Mouse (Mus musculus) layer of hippocampus, adult 8-10 months (tissue): ENCODE results near the gene Hsd17b13. TPM values are rescaled to one million over a fixed set of nuclear protein-coding genes. Genes with fewer than 3 reads are reported as not detected.
A peak's percentile ranks its signal among the peaks of the same experiment; 100 is the strongest.
"Not testable (repeated sequence)": the region's sequence is repeated elsewhere in the genome, so short reads cannot be mapped to it uniquely, and the experiment has no call there.

ENCODE experiments used
- DNase-seq, 2 experiments: peaks; one replicate each; pipeline ENCODE4 v3.0.0; 2022; ENCODE audit warnings: low spot score in 2 of 2
- total RNA-seq, 4 experiments: library from RNA; stranded (reverse); gene quantifications; 2 replicates each; pipeline ENCODE4 v1.2.4; 2022

The Hsd17b13 gene
- total RNA-seq, 4 experiments from 2014 or later: not detected

GRCm38 (mm10) chr5:103980705-103981560, 3.7 kb upstream of the Hsd17b13 start:
- DNase-seq: no peak

GRCm38 (mm10) chr5:103977907-103978570, 829 bp upstream of the Hsd17b13 start:
- no peak for DNase-seq

DNA sequence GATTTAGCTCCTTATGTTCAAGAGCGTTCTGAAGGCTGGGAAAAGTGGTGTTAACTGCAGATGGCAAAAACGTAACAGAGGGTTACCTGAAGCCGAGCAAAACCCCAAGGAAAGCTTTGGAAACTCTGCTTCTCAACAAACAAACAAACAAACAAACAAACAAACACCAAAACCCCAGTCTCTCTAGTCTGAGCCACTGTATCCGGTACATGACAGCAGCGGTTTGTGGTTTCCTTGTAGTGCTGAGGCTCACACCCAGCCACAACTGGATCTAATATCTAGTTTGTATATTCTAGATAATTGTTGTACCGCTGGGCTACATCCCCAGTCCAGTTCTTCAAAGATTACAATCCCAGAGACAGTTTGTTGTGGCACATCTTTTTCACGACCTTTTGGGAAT, 1.5 kb downstream of the Hsd17b13 start:
- DNase-seq: no peak

DNA sequence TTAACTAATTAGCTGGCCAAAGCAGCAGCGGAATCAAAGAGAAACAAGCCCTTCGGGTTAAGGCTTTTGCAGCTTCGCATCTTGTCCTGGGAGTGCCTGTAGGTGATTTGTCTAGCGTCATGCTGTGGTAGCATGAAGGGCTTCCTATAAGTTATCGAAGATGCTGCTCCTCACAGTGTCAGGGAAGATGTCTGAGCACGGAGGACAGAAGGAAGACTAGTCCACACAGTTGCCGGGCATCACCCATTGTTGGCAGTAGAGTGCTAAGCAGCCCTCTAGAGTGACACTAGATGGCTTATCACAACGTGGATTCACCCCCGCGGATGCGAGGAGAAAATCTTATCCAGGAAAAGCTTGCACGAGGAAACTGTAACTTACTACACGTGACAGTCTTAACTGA, 4.4 kb downstream of the Hsd17b13 start:
- DNase-seq: no peak

- no peak for DNase-seq
Measured at GRCm38 (mm10) chr5:103972379-103972778, 4.8 kb downstream of the Hsd17b13 start.

GRCm38 (mm10) chr5:103971051-103971450, 6.2 kb downstream of the Hsd17b13 start:
- DNase-seq: no peak

DNA sequence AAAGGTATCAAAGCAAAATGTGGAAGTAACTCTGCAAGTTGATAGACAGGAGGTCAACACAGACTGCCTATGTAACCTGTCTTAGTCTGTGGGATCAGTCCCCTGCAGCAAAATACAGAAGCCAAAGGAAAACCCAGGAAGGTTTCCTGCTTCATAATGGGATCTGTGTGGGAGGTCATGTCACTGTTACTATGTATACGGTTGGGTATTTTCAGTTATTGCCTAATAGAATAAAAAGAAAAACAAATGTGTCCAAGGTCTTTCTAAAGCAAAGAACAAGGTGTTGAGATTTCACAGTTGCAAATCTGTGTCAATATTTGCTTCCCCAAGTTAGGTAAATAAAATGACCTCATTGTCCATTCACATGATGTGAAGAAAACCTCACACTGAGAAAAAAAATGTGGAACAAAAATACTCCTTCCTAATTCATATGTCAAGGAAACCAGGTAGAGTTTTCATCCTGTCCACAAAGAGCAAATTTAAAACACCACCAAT, 14.2 kb downstream of the Hsd17b13 start:
- no peak for DNase-seq

- peak; percentile 17 to 42 for DNase-seq
Measured at GRCm38 (mm10) chr5:103954638-103955037, 22.6 kb downstream of the Hsd17b13 start.

DNA sequence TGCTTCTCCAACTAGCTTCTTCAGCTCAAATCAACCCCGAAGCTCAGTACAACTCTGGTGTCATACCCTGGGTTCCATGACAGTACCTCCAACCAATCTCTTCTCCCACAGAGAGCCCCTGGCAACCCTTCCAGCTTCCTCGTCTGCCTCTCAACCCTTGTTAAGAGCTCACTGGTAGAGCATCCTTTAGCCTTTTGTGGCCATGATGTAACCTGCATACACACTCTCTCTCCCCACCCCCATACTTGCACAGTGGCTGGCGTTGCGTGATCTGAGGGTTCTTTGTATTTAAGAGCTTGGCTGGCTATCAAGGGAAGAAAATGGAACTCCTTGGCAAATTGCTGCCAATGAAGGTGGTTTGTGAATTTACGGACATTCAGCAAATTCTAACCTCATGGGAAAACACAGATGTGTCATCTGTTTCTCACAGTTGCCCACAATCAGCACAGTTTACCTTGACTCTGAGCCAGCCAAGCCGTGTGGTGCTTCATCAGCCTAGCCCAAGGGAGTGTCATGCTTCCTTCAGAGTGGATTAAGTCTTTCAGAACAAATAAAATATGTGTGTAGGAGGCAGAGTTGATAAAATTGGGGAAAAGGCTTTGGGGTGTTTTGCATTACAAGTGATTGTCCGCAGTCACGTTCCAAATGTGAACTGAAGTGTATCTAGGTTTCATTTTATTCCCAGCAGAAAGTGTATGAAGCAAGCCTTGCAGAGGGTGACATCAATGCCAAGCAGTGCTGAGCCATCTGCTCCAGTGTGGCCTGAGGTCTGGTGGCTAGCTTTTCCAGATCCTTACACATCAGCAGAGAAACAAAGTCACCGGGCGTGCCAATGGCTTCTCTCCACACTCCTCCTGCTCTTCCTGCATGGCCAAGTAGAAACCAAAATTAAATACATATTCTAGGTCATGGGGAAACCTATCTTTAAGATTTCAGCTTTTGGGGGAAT, 23.8 kb downstream of the Hsd17b13 start:
- peak; percentile 11 to 20 for DNase-seq

GRCm38 (mm10) chr5:103950138-103950537, 27.1 kb downstream of the Hsd17b13 start:
- DNase-seq: not testable (repeated sequence)

GRCm38 (mm10) chr5:103943183-103943582, 34.0 kb downstream of the Hsd17b13 start:
- DNase-seq: no peak

DNA sequence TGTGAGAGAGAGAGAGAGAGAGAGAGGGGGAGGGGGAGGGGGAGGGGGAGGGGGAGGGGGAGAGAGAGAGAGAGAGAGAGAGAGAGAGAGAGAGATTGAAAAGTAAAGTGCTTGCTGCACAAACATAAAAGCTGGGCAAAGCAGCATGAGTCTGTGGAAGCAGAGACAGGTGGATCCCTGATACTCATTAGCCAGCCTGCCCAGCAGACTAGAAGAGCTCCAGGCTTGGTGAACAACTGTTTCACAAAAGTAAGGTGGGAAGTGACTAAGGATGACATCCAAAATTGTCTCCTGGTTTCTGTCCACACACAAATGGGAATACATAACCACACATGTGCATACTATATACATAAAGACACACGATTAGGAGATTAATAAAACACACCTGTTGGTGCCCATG, 37.4 kb downstream of the Hsd17b13 start:
- DNase-seq: no peak

DNA sequence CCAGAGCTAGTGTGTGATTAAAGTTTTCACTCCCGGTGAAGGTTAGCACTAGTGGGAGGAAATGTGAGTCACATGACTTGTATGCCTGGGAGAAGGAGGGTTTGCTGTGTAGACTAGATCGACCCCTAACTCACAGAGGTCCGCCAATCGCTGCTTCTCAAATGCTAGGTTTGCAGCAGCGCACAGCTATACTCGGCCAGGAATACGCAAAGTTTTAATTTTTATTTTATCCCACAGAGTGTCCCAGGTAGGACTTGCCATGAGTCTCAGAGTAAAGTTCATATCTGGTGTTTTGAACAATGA, 37.9 kb downstream of the Hsd17b13 start:
- DNase-seq: no peak

DNA sequence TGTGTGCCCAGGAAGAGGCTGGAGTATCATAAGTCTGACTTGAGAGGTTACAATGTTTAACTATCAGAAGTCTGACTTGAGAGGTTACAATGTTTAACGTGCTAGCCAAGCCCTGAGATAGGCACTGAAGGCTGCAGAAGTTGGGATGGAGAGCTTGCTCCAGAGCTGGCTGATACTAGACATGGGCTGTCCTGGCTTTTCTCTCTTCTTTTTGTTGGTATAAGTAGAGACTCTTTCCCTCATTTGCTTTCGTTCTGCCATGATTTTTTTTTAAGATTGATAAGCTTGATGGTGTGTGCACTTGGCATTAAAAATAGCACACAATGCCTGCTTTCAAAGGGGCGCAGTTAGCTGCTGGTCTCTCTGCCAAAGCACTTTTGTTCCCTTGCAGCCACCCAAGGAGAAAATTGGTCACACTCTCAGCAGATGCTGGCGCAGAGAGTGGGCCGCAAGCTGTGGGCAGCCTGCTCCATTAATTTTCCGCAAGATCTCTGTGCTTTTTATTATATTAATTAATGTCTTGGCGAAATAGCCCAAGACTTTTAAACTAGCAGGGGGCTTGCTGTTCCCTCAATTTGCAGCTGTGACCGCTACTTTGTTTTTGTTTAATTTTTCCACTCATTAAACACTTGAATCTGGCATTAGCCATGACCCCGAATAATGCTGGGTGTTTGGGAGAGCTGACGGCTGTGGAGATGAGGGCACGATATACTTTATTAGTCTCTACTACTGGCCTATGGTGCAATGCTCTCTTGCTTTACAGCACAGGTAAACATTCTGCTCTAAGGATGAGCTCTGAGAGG, 38.5 kb downstream of the Hsd17b13 start:
- peak in 1 of 2 experiments; percentile 27 for DNase-seq

- DNase-seq: no peak
Measured at GRCm38 (mm10) chr5:103936906-103937589, 40.2 kb downstream of the Hsd17b13 start.

DNA sequence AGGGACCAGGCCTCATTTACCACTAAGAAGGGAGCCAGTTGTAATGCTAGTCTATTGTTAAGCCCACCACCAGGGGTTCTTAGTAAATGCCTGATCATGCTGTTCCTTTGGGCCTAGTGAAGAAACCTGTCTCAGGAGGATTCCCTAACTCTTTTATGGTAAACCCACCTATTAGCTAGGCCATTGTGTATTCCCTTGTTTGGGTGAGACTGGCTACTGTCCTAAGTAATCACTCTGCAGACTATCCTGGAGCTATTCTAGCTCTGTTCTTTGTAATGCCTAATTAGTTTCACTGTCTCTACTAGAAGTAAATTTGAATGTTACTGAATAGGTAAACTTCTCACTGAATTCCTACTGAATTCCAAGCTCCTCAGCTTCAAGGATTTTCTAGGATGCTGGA, 45.3 kb downstream of the Hsd17b13 start:
- DNase-seq: not testable (repeated sequence)

GRCm38 (mm10) chr5:103930511-103930910, 46.7 kb downstream of the Hsd17b13 start:
- no peak for DNase-seq

DNA sequence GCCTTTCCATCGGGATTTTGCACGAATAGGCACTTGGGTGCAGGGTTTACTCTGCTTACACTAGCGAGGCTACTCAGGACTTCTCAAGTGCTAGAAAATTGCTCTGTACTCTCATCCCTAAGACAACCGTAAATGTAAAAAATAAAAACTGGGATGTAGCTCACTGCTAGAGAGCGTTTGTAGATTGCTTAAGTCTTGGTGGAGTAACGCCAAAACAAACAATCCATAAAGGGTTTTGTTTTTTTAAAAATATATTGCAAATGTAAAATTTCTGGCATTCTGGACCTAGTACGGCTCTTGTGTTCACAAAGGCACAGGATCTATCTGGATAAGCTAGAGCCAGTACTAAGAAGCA, 49.0 kb downstream of the Hsd17b13 start:
- DNase-seq: no peak

DNA sequence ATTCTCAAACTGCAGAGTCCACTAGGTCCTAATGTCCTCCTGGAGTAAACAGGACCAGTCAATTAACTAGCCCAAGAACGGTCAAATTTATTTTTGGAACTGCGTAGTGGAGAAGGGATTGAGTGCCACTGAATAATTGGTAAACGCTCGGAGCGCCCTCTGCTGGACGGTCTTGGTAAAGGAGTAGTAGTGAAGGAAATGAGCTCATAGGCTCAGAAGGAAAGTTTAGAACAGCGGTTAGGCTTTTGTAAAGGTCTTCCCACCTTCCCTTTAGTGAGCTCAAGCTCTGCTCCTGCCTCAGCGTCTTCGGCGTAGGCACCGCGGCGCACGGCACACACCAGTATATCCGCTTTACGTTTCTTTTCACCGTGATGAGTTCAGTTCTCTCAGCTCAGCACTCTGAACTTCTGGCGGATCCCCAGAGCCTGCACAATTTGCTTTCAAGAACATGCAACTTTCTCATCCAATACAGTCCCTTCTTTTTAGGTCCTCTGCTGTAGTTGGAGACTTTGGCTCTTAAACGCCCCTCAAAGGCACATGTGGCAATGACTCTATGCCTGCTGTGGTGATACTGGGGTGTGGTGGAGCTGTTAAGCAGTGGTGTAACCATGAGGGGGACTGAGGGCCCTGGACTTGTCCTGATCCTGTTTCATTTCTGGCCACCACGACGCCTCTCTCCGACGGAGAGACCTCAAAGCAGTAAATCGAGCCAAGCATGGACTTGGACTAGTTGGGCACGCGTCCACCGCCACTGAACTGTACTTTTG, 49.6 kb downstream of the Hsd17b13 start:
- DNase-seq: peak; percentile 71 to 95
